Mouse (Mus musculus): ENCODE data around the gene Endou. TPM values are rescaled to one million over a fixed set of nuclear protein-coding genes. Genes with fewer than 3 reads are reported as not detected.

The Endou gene
- polyA plus RNA-seq, 1 experiment: not detected

DNA sequence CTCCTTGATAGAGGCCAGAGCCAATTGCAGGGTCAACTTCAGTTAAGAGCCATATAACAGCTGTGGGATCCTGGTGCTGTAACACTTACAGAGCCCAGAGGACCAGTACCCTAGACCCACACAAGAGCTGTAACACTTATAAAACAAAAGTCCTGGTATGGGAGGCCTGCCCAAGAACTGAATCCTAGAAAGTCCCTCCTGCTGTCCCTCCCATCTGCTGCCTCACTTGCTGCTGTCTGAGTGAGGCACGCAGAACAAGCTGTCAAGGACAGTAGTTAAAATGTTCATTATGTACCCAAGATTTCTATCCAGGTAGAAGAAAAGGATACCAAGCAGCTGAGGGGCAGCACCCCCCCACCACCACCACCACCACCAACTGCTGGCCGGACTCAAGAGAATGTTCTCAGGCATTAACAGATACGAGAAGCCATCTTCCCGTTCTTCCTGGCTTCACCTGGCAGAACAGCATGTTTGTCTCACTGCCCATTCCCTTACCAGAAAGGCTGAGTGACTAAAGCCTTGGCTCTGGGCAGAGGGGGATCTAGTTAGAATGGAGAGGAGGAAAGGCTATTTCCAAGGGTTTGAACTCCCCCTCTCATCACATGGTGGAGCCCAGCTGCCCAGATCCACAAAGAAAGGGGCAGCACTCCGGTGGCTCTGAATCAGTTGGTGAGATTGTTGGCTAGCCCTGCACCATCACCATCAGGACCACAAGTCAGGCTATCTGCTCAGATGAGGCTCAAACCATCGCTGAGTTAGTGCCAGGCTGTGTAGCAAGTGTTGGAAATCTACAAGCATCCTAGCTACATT is 7.4 kb downstream of the Endou start:
- no peak for TF ChIP-seq GATA1 (IDR thresholded peaks at IDR 0.05; ENCODE audit: low read length)

DNA sequence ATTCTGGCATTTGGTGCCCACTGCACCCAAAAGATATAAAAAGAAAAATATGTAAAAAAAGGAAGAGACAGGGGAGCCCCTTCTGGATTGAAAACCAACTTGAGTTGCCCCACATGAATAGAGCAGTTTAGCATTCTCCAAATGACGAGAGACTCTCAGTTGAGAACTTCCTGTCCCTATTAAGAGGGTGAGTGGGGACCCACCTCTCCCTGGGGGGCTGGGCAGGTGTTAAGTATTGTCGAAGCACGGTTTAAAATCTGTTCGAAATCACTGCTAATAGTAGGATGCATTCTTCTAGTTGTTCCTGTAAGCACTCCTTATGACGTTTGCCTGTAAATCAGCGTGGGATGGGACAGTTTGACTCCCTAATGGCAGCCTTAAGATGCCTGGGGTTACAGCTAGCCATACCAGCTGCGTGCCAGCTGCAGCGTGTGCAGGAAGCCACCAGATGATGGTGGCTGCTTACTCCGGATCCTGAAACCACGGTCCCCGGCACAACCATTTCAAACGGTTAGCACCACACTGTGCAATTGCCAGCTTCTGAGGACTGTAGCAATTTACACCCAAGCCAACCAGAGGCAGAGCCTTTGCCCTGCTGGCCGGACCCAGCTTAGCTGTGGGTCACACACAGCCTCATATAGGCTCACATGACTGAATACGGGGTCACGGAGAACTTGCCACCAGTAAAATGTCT is 10.0 kb downstream of the Endou start:
- no peak for TF ChIP-seq GATA1 (IDR thresholded peaks at IDR 0.05; ENCODE audit: low read length)

DNA sequence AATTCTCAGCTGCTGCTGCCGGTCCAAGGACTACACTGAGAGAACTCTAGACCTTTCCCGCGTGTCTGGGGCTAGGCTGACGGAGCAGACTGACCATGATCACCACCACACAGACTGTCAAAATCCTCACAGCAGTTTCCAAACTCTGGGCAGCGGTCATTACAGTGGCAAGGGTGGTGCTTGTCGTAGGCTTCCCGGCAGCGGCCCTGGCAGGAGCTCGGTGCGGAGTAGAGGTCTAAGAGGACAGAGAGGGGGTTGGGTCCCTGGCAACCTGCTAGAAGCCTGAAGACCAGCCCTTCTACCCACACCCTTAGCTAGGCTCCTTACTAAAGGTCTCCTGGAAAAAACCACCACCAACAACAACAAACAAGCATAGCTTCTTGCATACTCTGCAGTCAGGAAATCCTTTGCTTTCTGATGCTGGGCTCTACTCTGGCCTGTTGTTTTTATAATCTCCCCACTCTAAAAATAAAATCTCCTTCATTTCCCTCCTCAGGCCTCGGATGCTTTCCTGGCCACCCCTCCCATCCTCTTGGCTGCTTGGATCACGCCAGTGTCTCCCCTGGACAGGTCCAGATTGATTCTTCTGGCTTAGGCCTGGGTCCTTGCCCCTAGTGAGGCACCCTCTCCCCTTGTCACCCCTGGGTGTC is 11.0 kb downstream of the Endou start:
- TF ChIP-seq GATA1 (IDR thresholded peaks at IDR 0.05; ENCODE audit: low read length): no peak

GRCm38 (mm10) chr15:97719494-97719893 is 11.6 kb downstream of the Endou start:
- TF ChIP-seq GATA1 (IDR thresholded peaks at IDR 0.05; ENCODE audit: low read length): no peak

DNA sequence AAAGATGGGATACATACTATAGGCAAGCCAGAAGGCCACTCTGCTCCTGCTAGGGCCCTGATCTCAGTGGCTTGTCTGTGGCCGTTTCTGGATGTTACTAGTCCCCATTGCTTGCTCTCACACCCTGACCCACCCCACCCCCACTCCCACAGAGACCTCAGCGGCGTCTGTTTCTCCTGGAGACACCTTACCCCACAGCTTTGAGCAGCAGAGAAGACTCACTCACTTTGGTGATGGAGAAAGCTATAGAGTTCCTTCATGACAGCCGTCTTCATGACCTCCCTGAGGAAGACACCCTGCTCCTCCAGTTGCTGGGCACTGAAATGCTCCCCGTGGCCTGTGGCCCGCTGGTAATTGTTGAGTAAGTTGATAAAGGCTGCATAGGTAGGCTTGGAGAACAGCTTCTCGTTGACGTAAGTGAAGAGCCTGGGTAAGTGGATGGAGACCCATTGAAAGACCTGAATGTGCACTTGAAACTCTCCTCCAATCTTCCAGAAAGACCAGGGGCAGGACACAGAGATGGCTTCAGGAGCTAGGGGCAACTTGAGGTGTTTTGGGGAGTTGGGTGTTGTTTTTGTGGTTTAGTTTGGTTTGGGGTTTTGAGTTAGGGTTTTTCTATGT is 12.5 kb downstream of the Endou start:
- TF ChIP-seq GATA1 (IDR thresholded peaks at IDR 0.05; ENCODE audit: low read length): no peak

GRCm38 (mm10) chr15:97717861-97718534 is 13.1 kb downstream of the Endou start:
- TF ChIP-seq GATA1 (IDR thresholded peaks at IDR 0.05; ENCODE audit: low read length): no peak

GRCm38 (mm10) chr15:97716782-97717181 is 14.4 kb downstream of the Endou start:
- TF ChIP-seq GATA1 (IDR thresholded peaks at IDR 0.05; ENCODE audit: low read length): no peak

DNA sequence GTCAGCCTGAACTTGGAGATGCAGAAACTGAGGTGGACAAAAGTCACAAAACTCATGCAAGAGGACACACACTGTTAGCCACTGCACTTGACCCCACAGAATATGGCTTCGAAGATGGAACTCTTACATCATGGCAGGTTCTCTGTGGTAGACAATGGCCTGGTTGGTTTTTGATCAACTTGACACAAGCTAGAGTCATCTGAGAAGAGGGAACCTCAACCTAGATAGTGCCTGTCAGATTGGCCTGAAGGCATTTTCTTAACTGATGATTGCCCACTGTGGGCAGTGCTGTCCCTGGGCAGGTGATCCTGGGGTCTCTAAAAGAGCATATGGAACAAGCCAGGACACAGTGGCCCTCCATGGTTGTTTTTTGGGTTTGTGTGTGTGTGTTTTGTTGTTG is 15.4 kb downstream of the Endou start:
- no peak for TF ChIP-seq GATA1 (IDR thresholded peaks at IDR 0.05; ENCODE audit: low read length)

DNA sequence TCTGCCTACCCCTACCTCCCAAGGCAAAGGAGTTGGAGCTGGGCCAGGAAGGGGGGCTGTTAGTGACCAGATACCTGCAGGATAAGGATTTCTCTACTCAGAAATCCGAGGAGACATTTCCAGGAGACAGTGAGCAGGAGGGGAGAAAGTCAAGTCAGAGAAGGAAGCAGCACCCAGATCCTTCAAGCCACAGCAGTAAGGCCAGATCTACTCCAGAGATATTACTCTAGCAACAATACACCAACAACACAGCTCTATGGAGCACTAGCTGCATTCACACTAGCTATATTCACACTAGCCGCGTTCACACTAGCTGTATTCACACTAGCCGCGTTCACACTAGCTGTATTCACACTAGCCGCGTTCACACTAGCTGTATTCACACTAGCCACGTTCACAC is 16.1 kb downstream of the Endou start:
- no peak for TF ChIP-seq GATA1 (IDR thresholded peaks at IDR 0.05; ENCODE audit: low read length)

GRCm38 (mm10) chr15:97712546-97712945 is 18.6 kb downstream of the Endou start:
- TF ChIP-seq GATA1 (IDR thresholded peaks at IDR 0.05; ENCODE audit: low read length): no peak

- no peak for TF ChIP-seq GATA1 (IDR thresholded peaks at IDR 0.05; ENCODE audit: low read length)
Observed at GRCm38 (mm10) chr15:97710906-97711305, 20.2 kb downstream of the Endou start.

GRCm38 (mm10) chr15:97705211-97706050 is 25.7 kb downstream of the Endou start, which contains the start of gene Rpap3:
Gene Rpap3 (minus strand): TSS chr15:97705825.
- no peak for TF ChIP-seq GATA1 (IDR thresholded peaks at IDR 0.05; ENCODE audit: low read length)

- TF ChIP-seq GATA1 (IDR thresholded peaks at IDR 0.05; ENCODE audit: low read length): no peak
Observed at GRCm38 (mm10) chr15:97696616-97697015, 34.5 kb downstream of the Endou start.

- no peak for TF ChIP-seq GATA1 (IDR thresholded peaks at IDR 0.05; ENCODE audit: low read length)
Observed at GRCm38 (mm10) chr15:97693411-97693810, 37.7 kb downstream of the Endou start.

Data from G1E-ER4 (cell line).